Mouse (Mus musculus): Measurements from ENCODE around the gene 2610301B20Rik. TPM values are rescaled to one million over a fixed set of nuclear protein-coding genes. Genes with fewer than 3 reads are reported as not detected.

Gene 2610301B20Rik
- polyA plus RNA-seq, 1 experiment from 2014 or later = 47.7 TPM

DNA sequence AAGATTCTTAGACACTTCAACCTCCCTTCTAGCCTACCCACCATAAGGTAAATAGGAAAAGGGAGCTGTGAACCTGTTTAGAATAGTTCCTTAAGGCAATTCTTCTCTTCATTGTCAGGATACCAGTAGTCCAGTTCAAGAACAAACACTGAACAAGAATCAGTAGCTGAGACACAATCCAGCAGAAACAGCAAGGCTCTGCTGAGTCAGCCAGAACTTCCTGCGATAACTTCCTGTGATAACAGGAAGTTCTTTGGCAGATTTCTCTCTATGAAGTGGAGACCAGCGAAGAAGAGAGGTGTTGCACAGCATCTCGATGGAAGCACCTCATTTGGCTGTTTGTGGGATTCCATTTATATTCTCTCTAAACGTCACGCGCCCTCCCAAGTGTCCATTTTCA, 53.9 kb downstream of the 2610301B20Rik start:
- no peaks in the 10 kb centered on the region for H3K9me3 ChIP-seq
- H3K4me1 ChIP-seq = peaks cover 3% of the 10 kb centered on the region; the same call in 1 of the 2 replicates
- H3K9ac ChIP-seq = no peak overlapping the region
- H3K27me3 ChIP-seq (replicated peaks) = no peaks in the 10 kb centered on the region
- 95% methylated on average over 6 of the region's 6 CpGs for WGBS
- no peak for ATAC-seq (replicated peaks)
- no peak overlapping the region for H3K4me2 ChIP-seq
- H3K27ac ChIP-seq = no peak overlapping the region
- H3K36me3 ChIP-seq (replicated peaks) = no peaks in the 10 kb centered on the region
- no peak overlapping the region for H3K4me3 ChIP-seq

DNA sequence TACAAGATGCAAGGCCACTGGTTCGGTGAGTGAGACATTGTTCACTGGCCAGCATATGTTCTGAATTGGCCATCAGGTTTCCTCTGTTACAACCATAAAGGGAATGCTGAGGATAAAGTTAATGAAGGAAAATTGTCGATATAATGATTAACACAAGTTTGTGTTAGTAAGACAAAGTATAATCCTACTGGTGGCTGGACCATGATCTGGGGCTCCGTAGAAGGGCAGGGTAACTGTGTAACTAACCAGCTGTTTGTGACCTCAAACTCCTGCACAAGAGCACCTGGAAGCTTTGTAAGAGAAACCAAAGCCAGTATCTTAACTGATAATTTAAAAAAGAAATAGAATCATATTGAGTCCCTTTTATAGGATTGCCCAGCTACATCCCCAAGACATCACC, 55.4 kb downstream of the 2610301B20Rik start:
- Histone ChIP-seq H3K4me1 (no peaks in the 10 kb centered on the region), H3K4me3 (no peak overlapping the region), H3K36me3 (replicated peaks) (no peaks in the 10 kb centered on the region), H3K9me3 (no peaks in the 10 kb centered on the region), H3K4me2 (no peak overlapping the region), H3K9ac (no peak overlapping the region), H3K27me3 (replicated peaks) (no peaks in the 10 kb centered on the region), H3K27ac (no peak overlapping the region)
- ATAC-seq (replicated peaks) = no peak
- 86% methylated on average over 3 of the region's 3 CpGs for WGBS

DNA sequence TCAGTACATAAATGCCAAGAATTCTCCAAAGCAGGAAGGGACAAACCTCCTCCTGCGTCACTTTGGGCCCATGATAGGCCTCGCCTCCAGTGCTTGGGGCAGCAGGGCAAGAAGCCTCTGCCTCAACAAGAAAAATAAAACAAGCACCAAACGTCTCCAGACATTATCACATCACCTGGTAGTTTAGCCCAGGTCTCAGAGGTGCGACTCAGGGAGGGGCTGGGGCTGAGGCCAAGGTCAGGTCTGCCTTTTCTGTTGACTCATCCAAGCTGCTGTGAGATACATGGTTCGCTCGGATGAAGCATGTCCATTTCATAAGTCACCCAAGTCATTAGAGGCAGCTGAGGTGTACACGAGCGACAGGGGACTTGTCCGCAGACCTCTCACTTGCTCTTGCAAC, 56.7 kb downstream of the 2610301B20Rik start:
- H3K27ac ChIP-seq = no peak overlapping the region
- H3K4me1 ChIP-seq = no peaks in the 10 kb centered on the region
- H3K4me2 ChIP-seq = no peak overlapping the region
- WGBS = 90% methylated on average over 9 of the region's 9 CpGs
- no peak overlapping the region for H3K4me3 ChIP-seq
- ATAC-seq (replicated peaks) = no peak
- H3K36me3 ChIP-seq (replicated peaks) = no peaks in the 10 kb centered on the region
- H3K27me3 ChIP-seq (replicated peaks) = no peaks in the 10 kb centered on the region
- no peaks in the 10 kb centered on the region for H3K9me3 ChIP-seq
- no peak overlapping the region for H3K9ac ChIP-seq

DNA sequence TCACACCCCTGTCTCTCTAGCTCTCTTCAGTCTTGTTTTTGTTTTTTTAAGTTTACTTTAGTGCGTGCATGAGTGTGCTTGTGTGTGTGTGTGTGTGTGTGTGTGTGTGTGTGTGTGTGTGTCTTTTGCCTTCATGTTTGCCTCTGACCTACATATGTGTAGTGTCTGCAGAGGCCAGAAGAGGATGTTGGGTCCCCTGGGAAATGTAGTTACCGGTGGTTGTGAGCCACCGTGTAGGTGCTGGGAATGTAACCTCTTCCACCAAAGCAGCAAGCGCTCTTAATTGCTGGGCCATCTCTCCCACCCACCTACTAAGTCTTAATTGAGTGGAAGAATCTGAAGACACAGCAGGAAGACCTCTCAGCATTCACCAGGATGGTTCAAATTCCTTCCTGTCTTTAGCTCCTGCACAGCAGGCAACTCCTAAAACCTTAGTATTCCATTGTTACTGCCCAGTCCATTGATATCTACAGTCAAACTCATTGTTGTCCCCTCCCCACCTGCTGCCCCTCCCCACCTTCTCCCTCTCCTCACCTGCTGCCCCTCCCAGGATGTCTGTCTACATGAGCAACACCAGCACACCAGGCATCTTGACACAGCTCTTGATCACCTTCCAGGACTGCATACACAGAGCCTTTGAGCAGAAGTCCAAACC, 57.9 kb downstream of the 2610301B20Rik start:
- no peak overlapping the region for H3K4me3 ChIP-seq
- no peaks in the 10 kb centered on the region for H3K27me3 ChIP-seq (replicated peaks)
- no peaks in the 10 kb centered on the region for H3K9me3 ChIP-seq
- no peaks in the 10 kb centered on the region for H3K4me1 ChIP-seq
- WGBS = 20% methylated on average over 4 of the region's 4 CpGs
- no peak overlapping the region for H3K27ac ChIP-seq
- ATAC-seq (replicated peaks) = no peak
- no peak overlapping the region for H3K4me2 ChIP-seq
- H3K9ac ChIP-seq = no peak overlapping the region
- H3K36me3 ChIP-seq (replicated peaks) = no peaks in the 10 kb centered on the region

DNA sequence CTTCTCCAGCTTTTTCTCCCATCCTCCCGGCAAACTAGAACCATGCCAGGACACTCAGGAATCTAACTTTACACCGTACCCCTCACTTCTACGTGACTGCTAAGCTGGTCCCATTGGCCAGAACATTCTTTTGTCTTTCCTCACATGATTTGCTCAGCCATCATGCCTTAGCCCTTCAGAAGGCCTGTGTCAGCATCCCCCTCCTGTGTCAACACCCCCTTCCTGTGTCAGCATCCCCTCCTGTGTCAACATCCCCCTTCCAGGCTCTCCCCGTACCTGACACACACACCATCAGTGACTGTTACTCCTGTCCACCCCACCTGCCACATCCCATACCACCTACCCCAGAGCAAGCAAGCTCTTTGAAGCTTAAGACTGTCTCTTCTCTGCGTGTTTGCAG, 58.5 kb downstream of the 2610301B20Rik start:
- Histone ChIP-seq H3K9me3 (no peaks in the 10 kb centered on the region), H3K4me3 (no peak overlapping the region), H3K4me2 (no peak overlapping the region), H3K27ac (no peak overlapping the region), H3K36me3 (replicated peaks) (no peaks in the 10 kb centered on the region), H3K27me3 (replicated peaks) (no peaks in the 10 kb centered on the region), H3K9ac (no peak overlapping the region), H3K4me1 (no peaks in the 10 kb centered on the region)
- WGBS = 78% methylated on average over 5 of the region's 5 CpGs
- no peak for ATAC-seq (replicated peaks)

DNA sequence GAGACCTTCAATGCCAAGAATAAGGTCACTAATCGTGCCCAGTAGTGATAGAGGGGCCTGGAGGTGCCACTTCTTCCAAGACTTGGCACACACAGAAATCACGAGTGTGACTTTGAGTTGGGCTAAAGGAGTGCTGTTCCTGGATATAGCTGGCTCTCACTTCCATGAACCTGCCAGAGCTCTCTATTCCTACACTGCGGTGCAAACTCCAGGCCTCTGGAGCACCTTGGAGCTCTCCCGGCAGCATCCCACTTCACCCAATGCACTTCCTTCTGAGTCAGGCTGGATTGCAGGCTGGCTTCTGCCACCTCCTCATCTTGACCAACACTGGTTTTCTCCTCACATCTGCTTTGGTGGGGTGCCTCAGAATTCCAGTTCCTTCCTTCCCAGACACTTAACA, 62.5 kb downstream of the 2610301B20Rik start:
- no peak overlapping the region for H3K9ac ChIP-seq
- no peaks in the 10 kb centered on the region for H3K4me1 ChIP-seq
- no peak for ATAC-seq (replicated peaks)
- H3K4me3 ChIP-seq = no peak overlapping the region
- H3K36me3 ChIP-seq (replicated peaks) = no peaks in the 10 kb centered on the region
- no peak overlapping the region for H3K4me2 ChIP-seq
- 84% methylated on average over 4 of the region's 4 CpGs for WGBS
- H3K9me3 ChIP-seq = no peaks in the 10 kb centered on the region
- H3K27me3 ChIP-seq (replicated peaks) = no peaks in the 10 kb centered on the region
- H3K27ac ChIP-seq = no peak overlapping the region

Small RNAs within 50 kb of the gene (microRNA-seq; reads per million reads assigned to microRNA genes)
- gene Mir3471-1 (not detected), gene n-TSaga9 (5.7 reads per million, percentile 24 among the genes with 10 or more reads in this experiment)

Data from midbrain, embryonic 15.5 days (tissue).